Mouse (Mus musculus) gastrocnemius, adult 18-20 months (tissue): Measurements from ENCODE around the gene Gm20388. TPM values are rescaled to one million over a fixed set of nuclear protein-coding genes. Genes with fewer than 3 reads are reported as not detected.
A peak's percentile ranks its signal among the peaks of the same experiment; 100 is the strongest.

Source experiments
- DNase-seq: peaks from one replicate; pipeline ENCODE4 v3.0.0; 2021; ENCODE audit warnings: low spot score
- total RNA-seq, 2 experiments: library from RNA; stranded (reverse); gene quantifications; 2 replicates each; pipeline ENCODE4 v1.2.3; 2021

The Gm20388 gene
- total RNA-seq, 2 experiments from 2014 or later = 10.5 to 12.3 TPM

GRCm38 (mm10) chr8:120190107-120190809, 279.6 kb downstream of the Gm20388 start:
- DNase-seq = no peak

GRCm38 (mm10) chr8:120190810-120191413, 280.3 kb downstream of the Gm20388 start:
- peak; percentile 99 for DNase-seq

GRCm38 (mm10) chr8:120191633-120192032, 281.0 kb downstream of the Gm20388 start:
- DNase-seq = no peak

GRCm38 (mm10) chr8:120192118-120192517, 281.5 kb downstream of the Gm20388 start:
- DNase-seq = no peak

- no peak for DNase-seq
Measured at GRCm38 (mm10) chr8:120201351-120201750, 290.7 kb downstream of the Gm20388 start.

- no peak for DNase-seq
Measured at GRCm38 (mm10) chr8:120202546-120202945, 291.9 kb downstream of the Gm20388 start.

- no peak for DNase-seq
Measured at GRCm38 (mm10) chr8:120204736-120205360, 294.2 kb downstream of the Gm20388 start.

GRCm38 (mm10) chr8:120205916-120206315, 295.3 kb downstream of the Gm20388 start:
- DNase-seq = no peak

- no peak for DNase-seq
Measured at GRCm38 (mm10) chr8:120207364-120207763, 296.7 kb downstream of the Gm20388 start.

- DNase-seq = no peak
Measured at GRCm38 (mm10) chr8:120208113-120208512, 297.5 kb downstream of the Gm20388 start.

- DNase-seq = peak; percentile 75
Measured at GRCm38 (mm10) chr8:120211345-120211744, 300.7 kb downstream of the Gm20388 start.

GRCm38 (mm10) chr8:120212596-120212995, 302.0 kb downstream of the Gm20388 start:
- DNase-seq = no peak

- DNase-seq = no peak
Measured at GRCm38 (mm10) chr8:120213229-120213628, 302.6 kb downstream of the Gm20388 start.

GRCm38 (mm10) chr8:120213939-120214338, 303.3 kb downstream of the Gm20388 start:
- peak; percentile 92 for DNase-seq

GRCm38 (mm10) chr8:120215416-120216141, 304.9 kb downstream of the Gm20388 start:
- DNase-seq = peak; percentile 77

- DNase-seq = peak; percentile 64
Measured at GRCm38 (mm10) chr8:120216855-120217830, 306.5 kb downstream of the Gm20388 start.

GRCm38 (mm10) chr8:120222548-120222947, 311.9 kb downstream of the Gm20388 start:
- DNase-seq = no peak

- DNase-seq = no peak
Measured at GRCm38 (mm10) chr8:120224521-120225420, 314.1 kb downstream of the Gm20388 start.

- DNase-seq = no peak
Measured at GRCm38 (mm10) chr8:120225421-120226151, 314.9 kb downstream of the Gm20388 start.
